Mouse (Mus musculus): ENCODE data around the gene Agbl3.

- no peak for TF ChIP-seq CTCF (IDR thresholded peaks at IDR 0.05; ENCODE audit: borderline replicate concordance, control insufficient read depth, extremely low read depth, insufficient read depth, low read length, poor library complexity)
- no peak for TF ChIP-seq POLR2A (IDR thresholded peaks at IDR 0.05; ENCODE audit: control insufficient read depth, extremely low read depth, insufficient read depth, low read length, poor library complexity)
These were observed 32.4 kb upstream of the Agbl3 start for GRCm38 (mm10) chr6:34747846-34748245.

Measured in thymus, adult 2 months (tissue).